Mouse (Mus musculus) lung, postnatal 0 days (tissue): ENCODE measurements around the gene Tanc1. TPM values are rescaled to one million over a fixed set of nuclear protein-coding genes. Genes with fewer than 3 reads are reported as not detected.

ENCODE experiments used
- ATAC-seq: fragments of 200-750 bp; cut with Nextera tagmentation; 2 replicates; pipeline ENCODE4 v1.8.0; 2017; ENCODE audit warnings: moderate library complexity
- DNase-seq: peaks from one replicate; pipeline ENCODE4 v3.0.0-alpha.2; 2016; ENCODE audit warnings: low spot score
- H3K27ac ChIP-seq: fragments of 300-500 bp; sonication (generic); 2 replicates; pipeline ENCODE4 v1.5.1; 2014; ENCODE audit warnings: antibody characterized with exemption, mild to moderate bottlenecking, low read length, mixed read lengths
- H3K27me3 ChIP-seq: fragments of 300-500 bp; sonication (generic); replicated peaks from 2 replicates; pipeline ENCODE4 v1.6.1; 2014; ENCODE audit warnings: low read length, mixed read lengths; ENCODE audit not compliant: insufficient read depth
- H3K36me3 ChIP-seq: fragments of 300-500 bp; sonication (generic); 2 replicates; pipeline ENCODE4 v1.6.1; 2014; ENCODE audit warnings: low read length, mixed read lengths; ENCODE audit not compliant: insufficient read depth
- H3K4me1 ChIP-seq: fragments of 300-500 bp; sonication (generic); 2 replicates; pipeline ENCODE4 v1.6.1; 2014; ENCODE audit warnings: antibody characterized with exemption, low read depth, low read length, mixed read lengths; ENCODE audit not compliant: insufficient read depth
- H3K4me2 ChIP-seq: fragments of 300-500 bp; sonication (generic); replicated peaks from 2 replicates; pipeline ENCODE4 v1.6.1; 2014; ENCODE audit warnings: low read depth, mild to moderate bottlenecking, low read length, moderate library complexity, mixed read lengths
- H3K4me3 ChIP-seq: fragments of 300-500 bp; sonication (generic); 2 replicates; pipeline ENCODE4 v1.5.1; 2014; ENCODE audit warnings: low read depth, low read length
- H3K9ac ChIP-seq: fragments of 300-500 bp; sonication (generic); replicated peaks from 2 replicates; pipeline ENCODE4 v1.6.1; 2014; ENCODE audit warnings: low read depth, mild to moderate bottlenecking
- H3K9me3 ChIP-seq: fragments of 300-500 bp; sonication (generic); 2 replicates; pipeline ENCODE4 v1.6.1; 2016; ENCODE audit warnings: low read length, mixed read lengths
- CTCF ChIP-seq: IDR thresholded peaks from 2 replicates; pipeline ENCODE4 v1.5.1; 2016; ENCODE audit warnings: antibody characterized with exemption, mild to moderate bottlenecking
- EP300 ChIP-seq: IDR thresholded peaks from 2 replicates; pipeline ENCODE4 v1.6.1; 2016; ENCODE audit warnings: antibody characterized with exemption, mild to moderate bottlenecking, control low read depth
- WGBS: fragments of 180-500 bp; shearing (Covaris S2); extraction: QIAGEN DNeasy Blood & Tissue Kit; methylation state at CpG from one replicate; pipeline ENCODE4 v1.1.7; 2014; 5-methylcytosine and 5-hydroxymethylcytosine counted together
- polyA plus RNA-seq: library from polyadenylated mRNA; unstranded; fragments of >200 nt; fragmentation: Nextera tagmentation; extraction: Ambion mirVana; gene quantifications from 2 replicates; pipeline ENCODE4 v1.2.1, GENCODE M21; 2015

Gene Tanc1
- polyA plus RNA-seq, 1 experiment from 2014 or later = 20.9 TPM

DNA sequence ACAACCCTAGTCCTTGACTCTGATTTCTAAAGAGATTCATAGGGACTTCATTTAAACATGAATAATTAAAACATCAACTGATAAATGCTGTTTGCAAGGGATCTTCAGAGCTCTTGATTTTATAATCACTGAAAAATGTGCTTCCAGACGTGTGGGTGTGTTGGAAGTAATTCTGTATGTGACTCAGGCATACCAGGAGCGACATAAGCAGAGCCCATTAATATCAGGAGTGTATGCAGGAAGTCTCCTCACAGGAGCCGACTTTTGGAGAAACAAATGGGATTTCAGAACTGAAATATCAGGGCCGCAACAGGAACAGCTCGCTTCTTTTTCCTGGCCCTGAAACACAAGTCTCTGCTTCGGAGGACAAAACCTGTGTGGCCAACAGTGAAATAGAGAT is 27.9 kb upstream of the Tanc1 start:
- ATAC-seq = no peak
- TF ChIP-seq EP300 (no peak), CTCF (no peak)
- 76% methylated on average over 6 of the region's 6 CpGs for WGBS

DNA sequence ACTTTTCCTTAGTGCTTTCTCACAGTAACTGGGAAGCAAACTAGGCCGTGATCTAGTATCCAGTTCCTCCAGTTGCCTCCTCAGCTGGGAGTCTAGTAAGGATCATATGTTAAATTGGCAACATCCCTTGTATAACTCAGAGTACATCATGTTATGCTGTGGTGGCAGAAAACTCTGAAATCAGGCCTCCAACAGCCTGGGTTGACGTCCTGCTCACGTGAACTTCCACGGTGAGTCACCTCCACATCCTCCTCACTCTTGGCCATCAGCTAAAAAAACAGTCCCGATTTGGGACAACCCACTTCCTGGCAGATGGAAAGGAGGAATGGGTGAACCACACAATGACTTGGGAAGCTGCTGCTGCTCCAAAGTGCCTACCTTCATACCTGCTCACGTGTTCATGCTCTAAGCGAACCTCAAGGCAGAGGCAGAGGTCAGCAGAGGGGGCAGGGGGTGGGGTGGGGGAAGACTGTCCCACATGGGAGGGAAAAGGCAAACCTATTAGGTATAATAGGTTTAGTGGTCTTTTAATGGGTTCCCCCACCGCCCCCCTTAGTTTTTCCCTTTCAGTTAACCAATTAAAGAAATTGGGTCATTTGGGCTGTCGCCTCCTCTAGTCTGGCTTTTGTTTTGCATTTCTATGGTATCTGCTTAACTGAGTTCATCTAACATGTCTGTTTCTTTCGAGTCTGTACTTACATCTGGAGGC is 24.3 kb upstream of the Tanc1 start:
- Histone ChIP-seq H3K36me3 (no peaks in the 10 kb centered on the region), H3K4me1 (no peaks in the 10 kb centered on the region), H3K9me3 (no peaks in the 10 kb centered on the region), H3K9ac (no peak overlapping the region), H3K4me3 (no peak overlapping the region), H3K4me2 (no peak overlapping the region), H3K27ac (no peak overlapping the region), H3K27me3 (no peaks in the 10 kb centered on the region)
- WGBS = 79% methylated on average over 10 of the region's 10 CpGs
- DNase-seq = peak; percentile 9
- no peak; the same call in 1 of the 2 replicates for ATAC-seq
- no peak for TF ChIP-seq EP300
- no peak for TF ChIP-seq CTCF

More for the DNA sequence above, 27.9 kb upstream of the Tanc1 start:
- Histone ChIP-seq H3K4me1 (no peaks in the 10 kb centered on the region), H3K27me3 (no peaks in the 10 kb centered on the region), H3K9me3 (no peaks in the 10 kb centered on the region), H3K36me3 (no peaks in the 10 kb centered on the region), H3K27ac (no peak overlapping the region), H3K9ac (no peak overlapping the region), H3K4me3 (no peak overlapping the region), H3K4me2 (no peak overlapping the region)
- DNase-seq = no peak

DNA sequence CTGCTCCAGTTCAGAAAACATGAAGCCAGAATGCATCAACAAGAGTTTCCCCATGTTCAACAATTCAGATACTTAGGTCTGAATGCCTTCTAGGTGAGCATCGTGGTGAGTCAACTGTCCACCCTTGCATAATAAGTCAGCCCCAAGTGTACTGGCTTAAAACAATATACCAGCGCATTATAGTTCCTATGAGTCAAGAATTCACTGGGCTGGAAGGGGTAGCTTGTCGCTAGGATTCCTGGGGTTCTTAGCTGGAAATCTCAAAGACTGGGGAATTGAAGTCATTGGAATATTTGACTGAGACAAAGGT is 23.8 kb upstream of the Tanc1 start:
- H3K4me3 ChIP-seq = no peak overlapping the region
- no peaks in the 10 kb centered on the region for H3K4me1 ChIP-seq
- H3K9me3 ChIP-seq = no peaks in the 10 kb centered on the region
- DNase-seq (no peak), ATAC-seq (no peak)
- no peak overlapping the region for H3K4me2 ChIP-seq
- H3K27ac ChIP-seq = no peak overlapping the region
- WGBS = 85% methylated on average over 3 of the region's 3 CpGs
- no peaks in the 10 kb centered on the region for H3K27me3 ChIP-seq
- no peaks in the 10 kb centered on the region for H3K36me3 ChIP-seq
- TF ChIP-seq EP300 (no peak), CTCF (no peak)
- no peak overlapping the region for H3K9ac ChIP-seq

DNA sequence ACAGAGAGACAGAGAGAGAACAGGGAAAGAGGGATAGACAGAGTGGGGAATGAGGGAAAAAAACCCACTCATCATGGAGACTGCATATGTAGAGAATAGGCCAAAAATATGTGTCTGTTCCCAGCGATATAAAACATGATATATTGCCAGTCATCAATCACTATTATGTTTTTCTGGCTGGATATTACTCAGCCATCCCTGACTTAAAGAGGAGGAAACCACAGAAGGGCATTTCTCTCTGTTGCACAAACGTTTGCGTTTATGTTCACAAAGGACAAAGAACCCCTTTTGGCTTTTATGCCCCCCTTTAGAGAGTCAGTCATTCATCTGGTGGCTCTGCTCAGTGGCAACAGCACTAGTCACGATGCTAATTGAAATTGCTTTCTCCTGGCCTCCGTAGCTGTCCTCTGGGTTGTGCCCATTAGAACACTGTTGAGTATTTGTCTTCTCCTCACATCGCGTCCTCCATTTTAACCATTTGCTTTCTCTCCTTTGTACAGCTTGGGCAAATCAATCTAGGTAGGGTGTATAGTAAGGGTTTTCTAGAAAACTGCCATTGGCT is 18.4 kb upstream of the Tanc1 start:
- TF ChIP-seq CTCF = no peak
- no peak for TF ChIP-seq EP300
- Histone ChIP-seq H3K36me3 (no peaks in the 10 kb centered on the region), H3K4me3 (no peak overlapping the region), H3K27ac (no peak overlapping the region), H3K9ac (no peak overlapping the region), H3K27me3 (no peaks in the 10 kb centered on the region), H3K9me3 (no peaks in the 10 kb centered on the region), H3K4me2 (no peak overlapping the region), H3K4me1 (no peaks in the 10 kb centered on the region)
- DNase-seq = no peak
- WGBS = 34% methylated on average over 7 of the region's 7 CpGs
- no peak for ATAC-seq

DNA sequence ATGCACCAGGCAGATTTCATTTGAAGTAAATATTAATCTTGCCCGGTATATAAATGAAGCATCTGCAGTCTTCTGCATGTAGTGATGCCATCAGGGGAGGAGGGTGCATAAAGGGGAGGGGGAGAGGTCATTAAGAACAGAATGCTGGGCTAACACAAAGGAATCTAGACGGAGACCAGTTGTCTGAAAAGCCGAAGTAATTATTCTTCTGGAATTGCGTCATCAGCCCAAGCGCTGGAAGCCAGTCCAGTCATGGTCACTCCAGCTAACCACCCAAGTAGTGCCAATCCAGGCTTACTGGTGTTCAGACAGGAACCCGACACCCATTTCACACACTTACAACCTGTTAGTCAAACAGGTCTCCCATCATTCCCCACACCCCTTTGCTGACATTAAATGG is 17.7 kb upstream of the Tanc1 start:
- no peak for TF ChIP-seq EP300
- TF ChIP-seq CTCF = no peak
- ATAC-seq (no peak), DNase-seq (no peak)
- H3K9me3 ChIP-seq = no peaks in the 10 kb centered on the region
- no peak overlapping the region for H3K9ac ChIP-seq
- 40% methylated on average over 6 of the region's 6 CpGs for WGBS
- no peak overlapping the region for H3K4me3 ChIP-seq
- H3K27ac ChIP-seq = no peak overlapping the region
- H3K4me2 ChIP-seq = no peak overlapping the region
- no peaks in the 10 kb centered on the region for H3K27me3 ChIP-seq
- H3K4me1 ChIP-seq = 0 out of 2 replicates have a peak, but pooled peaks cover 3% of the 10 kb centered on the region
- no peaks in the 10 kb centered on the region for H3K36me3 ChIP-seq

DNA sequence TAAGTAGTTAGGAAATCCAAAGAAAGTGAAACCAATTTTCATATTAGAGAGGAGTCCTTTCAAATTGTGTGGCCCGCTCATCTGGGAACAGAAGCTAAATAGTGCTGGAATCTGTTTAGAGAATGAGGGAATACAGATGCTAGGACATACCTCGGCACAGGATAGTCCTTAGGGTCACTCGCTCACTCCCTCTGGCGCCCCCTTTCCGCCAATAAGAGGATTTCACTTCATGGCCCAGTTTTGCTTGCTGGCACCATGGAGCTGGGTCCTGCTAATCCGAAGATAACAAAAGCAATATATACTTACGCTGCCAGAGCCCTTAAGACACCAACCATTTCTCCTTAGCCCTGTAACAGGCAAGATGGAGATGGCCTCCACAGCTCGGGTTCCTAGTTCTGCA is 15.3 kb upstream of the Tanc1 start:
- WGBS = 68% methylated on average over 8 of the region's 8 CpGs
- Histone ChIP-seq H3K36me3 (no peaks in the 10 kb centered on the region), H3K4me2 (no peak overlapping the region), H3K27ac (no peak overlapping the region), H3K9ac (no peak overlapping the region), H3K9me3 (no peaks in the 10 kb centered on the region), H3K27me3 (no peaks in the 10 kb centered on the region), H3K4me3 (no peak overlapping the region), H3K4me1 (0 out of 2 replicates have a peak, but pooled peaks cover 3% of the 10 kb centered on the region)
- ATAC-seq (no peak), DNase-seq (no peak)
- TF ChIP-seq CTCF (peak; percentile 27), EP300 (no peak)
